Mouse (Mus musculus): Measurements from ENCODE around the gene Bmp5.

DNA sequence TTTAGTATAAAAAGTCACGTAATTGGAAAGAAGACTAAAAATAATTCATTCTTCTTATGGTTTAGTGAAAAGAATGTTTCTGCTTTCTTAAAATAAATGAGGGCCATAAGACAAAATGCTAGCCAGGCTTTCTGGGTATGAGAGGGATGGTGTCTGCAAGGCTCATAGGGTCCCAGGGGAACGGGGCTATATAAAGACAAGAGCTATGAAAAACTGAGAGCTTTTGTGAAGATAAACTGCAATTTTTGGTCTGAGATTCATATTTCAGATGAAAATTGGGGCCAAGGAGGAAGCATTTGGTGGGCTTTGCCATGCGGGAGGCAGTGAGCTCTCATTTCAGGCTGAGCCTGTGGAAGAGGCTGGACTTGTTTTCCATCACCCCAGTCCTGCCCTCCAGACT lies 83.0 kb downstream of the Bmp5 start:
- TF ChIP-seq POLR2AphosphoS2 (IDR thresholded peaks at IDR 0.05; ENCODE audit: insufficient read length, low read depth) (no peak), POLR2A (IDR thresholded peaks at IDR 0.05; ENCODE audit: insufficient read length, low read depth) (no peak), TCF3 (IDR thresholded peaks at IDR 0.05; ENCODE audit: insufficient read length, low read depth) (no peak), MYOG (IDR thresholded peaks at IDR 0.05; ENCODE audit: control insufficient read depth in 1 of 3, insufficient read depth in 1 of 3, insufficient read length in 2 of 3, low read depth in 2 of 3) (no peak), MAX (IDR thresholded peaks at IDR 0.05; ENCODE audit: low read depth) (no peak)

All from myocyte (in vitro differentiated cells).